Mouse (Mus musculus): ENCODE data around the gene Dnajb6.

Dnajb6 gene

DNA sequence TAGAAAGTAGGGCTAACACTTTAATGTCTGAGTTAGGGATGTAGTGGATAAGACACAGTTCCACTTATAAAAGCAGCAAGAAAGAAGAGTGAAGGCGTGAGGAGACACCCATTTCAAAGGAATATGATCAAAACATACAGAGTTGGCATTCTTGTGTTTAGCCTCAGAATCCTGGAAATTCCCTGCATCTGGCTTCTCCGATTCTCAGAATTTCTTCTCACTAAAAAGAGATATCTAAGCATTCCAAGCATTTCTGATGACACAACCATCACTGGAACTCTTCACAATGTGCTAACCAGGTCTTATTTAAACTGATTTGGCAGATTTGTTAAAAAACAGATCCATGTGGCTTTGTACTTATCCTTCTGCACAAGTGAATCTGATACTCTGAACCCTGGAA lies 112.6 kb downstream of the Dnajb6 start:
- CTCF ChIA-PET = no interaction called here

DNA sequence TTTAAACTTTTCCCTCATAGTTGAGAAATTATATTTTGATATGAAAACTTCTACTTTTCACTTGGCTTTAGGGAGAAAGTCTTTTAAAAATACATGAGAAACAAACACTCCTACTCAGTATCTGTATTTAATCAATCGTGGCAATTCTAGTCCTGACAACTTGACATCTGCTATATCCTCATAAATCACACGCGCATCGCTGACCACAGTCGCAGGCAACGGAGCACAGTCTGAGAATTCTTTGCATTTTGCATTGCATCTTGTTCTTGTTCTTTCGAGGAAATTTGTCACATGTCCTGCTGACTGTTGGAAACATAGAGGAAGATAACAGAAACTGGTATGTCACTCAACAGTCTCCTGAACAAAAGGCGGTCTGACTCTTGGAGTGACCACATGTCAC lies 116.9 kb downstream of the Dnajb6 start:
- CTCF ChIA-PET = no interaction called here

DNA sequence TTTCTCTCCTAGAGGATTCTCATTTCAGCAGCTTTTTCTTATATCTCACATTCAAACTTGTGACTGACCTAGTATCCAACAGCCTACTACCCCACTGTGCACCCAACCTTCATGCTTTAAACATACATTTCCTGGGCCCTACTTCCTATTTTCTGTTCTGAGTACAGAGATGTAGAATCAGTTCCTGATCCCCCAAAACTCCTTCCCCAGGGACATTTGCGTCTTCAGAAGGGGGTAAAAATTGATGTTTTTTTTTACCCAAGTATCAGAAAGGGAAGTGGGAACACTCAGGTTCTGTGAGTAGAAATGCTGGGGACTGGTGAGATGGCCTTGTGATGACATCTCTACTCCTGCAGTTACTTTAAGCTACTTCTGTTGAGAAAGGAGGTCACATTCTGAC lies 117.5 kb downstream of the Dnajb6 start:
- CTCF ChIA-PET = no interaction called here

DNA sequence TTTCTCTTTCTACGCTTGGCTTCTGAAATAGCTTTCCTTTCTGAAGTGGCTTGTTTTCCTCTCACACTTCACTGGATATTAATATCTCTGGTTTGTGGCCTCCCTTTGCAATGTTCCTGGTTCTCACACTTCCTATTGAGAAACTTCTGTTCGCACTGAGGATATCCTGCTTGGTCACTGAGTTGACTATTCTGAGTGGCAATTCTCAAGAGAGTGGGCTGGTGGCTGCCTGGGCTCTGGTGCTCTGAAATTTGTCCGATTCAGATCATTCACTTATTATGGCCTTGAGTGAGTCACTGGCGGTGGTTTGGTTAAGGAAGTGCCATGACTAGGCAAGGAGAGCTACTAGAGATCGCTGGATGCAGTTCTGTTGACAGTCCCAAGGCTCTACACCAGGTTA lies 118.9 kb downstream of the Dnajb6 start:
- CTCF ChIA-PET = no interaction called here

DNA sequence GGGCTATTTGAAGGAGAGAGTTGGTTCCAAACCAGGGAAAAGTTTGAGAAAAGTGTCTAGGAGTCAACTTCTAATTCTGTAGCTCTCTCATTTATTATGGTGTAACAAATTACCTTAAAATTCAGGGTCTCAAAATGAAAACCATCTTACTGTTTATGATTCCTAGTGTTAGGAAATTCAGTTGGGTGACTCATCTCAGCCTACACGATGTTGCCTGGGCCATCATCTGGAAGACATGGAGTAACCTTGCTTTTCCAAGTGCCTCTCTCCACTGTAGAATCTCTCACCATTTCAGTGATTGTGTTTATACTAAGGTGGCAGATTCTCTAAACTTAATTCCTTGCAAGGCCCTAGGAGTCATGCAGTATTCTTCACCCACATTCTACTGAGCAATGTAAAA lies 119.5 kb downstream of the Dnajb6 start:
- CTCF ChIA-PET = no interaction called here

DNA sequence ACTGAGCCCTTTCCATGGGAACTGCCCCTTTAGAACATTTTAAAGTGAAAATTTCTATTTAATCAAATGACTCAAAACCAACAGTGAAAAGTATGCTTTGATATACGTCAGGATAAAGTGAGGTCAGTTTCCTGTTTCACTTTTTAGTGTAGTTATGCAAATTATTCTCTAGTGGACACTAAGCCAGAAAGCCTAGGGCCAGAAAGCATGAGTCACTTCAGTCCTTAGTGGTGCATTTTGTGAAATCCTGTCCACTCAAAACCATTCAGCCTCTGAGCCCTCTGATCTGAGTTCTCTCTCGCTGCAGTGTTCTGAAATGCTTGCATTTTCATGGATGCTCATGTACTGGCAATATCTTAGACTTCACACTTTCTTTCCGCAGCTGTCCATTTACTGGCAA lies 126.0 kb downstream of the Dnajb6 start:
- CTCF ChIA-PET = no interaction called here

DNA sequence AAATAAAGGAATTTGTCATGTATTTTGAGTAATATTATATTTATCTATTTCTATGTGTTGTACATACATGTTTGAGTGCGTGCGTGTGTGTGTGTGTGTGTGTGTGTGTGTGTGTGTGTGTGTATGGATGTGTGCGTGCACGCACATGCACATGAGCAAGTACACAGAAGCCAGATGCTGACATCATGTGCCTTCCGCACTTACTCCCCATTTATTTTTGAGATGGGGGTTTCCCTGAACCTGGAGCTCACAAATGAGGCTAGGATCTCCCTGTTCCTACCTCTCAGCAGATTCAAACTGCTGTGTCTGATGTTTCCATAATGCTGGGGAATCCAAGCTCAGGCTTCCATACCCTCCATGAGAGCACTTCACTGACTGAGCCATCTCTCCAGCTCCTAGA lies 126.9 kb downstream of the Dnajb6 start:
- CTCF ChIA-PET = interaction anchor here (0.5 kb wide), 1 partner anchor 161 kb away, joined by 3 read pairs; no protein-coding TSS in a partner anchor

DNA sequence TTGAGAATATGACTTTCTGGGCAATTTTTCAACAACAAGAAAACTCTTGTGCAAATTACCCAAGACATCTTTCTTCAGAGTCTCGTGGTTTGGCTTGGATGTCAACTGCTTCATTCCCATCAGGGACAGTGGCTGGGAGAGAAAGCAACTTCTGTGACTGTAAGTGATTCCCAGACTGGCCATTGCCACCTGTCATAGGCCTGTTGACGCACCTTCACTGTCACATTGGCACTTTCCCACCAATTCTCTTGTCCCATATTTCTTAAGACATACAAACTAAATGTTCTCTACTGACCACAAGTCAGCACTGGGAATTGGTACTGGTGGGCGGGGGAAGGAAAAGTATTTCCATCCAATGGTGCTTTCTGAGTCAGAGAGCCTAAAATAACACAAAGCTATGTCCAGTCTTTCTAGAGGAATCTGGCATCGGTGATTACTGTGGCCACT lies 128.8 kb downstream of the Dnajb6 start:
- CTCF ChIA-PET = no interaction called here

DNA sequence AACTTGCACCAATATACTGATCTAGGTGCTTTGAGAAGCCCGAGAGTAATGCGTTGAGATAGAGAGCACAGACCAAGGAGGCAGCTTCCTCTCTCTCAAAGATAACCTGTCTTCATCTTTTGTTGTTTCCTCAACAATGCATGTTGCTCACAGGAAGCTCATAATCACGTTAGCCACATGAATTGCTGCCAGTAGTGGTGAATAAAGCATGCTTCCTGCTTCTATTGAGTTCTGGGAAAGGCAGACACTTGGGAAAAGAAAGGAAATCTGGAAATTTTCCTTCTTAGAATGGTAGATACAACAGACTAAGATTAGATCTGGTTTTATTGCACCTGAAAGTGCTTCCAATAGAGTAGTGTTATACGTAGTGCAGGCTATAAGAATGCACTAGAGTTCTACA lies 129.5 kb downstream of the Dnajb6 start:
- CTCF ChIA-PET = no interaction called here

All from spleen, embryonic (tissue).